Mouse (Mus musculus) C2C12 (cell line): ENCODE data around the gene Copb1.

Experiments used
- CEBPB ChIP-seq: IDR thresholded peaks from one replicate; pipeline ENCODE4 v1.6.1; 2011; ENCODE audit warnings: low read depth, mild to moderate bottlenecking, control low read depth, moderate library complexity
- CTCF ChIP-seq: IDR thresholded peaks from one replicate; pipeline ENCODE4 v1.5.1; 2011; ENCODE audit not compliant: control insufficient read depth, insufficient read depth, insufficient read length
- FOSL1 ChIP-seq: IDR thresholded peaks from one replicate; pipeline ENCODE4 v1.8.0; 2011; ENCODE audit warnings: mild to moderate bottlenecking, low read length; ENCODE audit not compliant: poor library complexity, insufficient read depth, severe bottlenecking
- MAX ChIP-seq: IDR thresholded peaks from one replicate; pipeline ENCODE4 v1.6.1; 2011; ENCODE audit warnings: mild to moderate bottlenecking, control low read depth
- MYOD1 ChIP-seq: IDR thresholded peaks from one replicate; pipeline ENCODE4 v1.6.1; 2011; ENCODE audit warnings: low read depth; ENCODE audit not compliant: control insufficient read depth, insufficient read length
- MYOG ChIP-seq: IDR thresholded peaks from one replicate; pipeline ENCODE4 v1.6.1; 2011; ENCODE audit not compliant: control insufficient read depth, insufficient read length; ENCODE audit errors: extremely low read depth
- USF1 ChIP-seq: IDR thresholded peaks from one replicate; pipeline ENCODE4 v1.6.1; 2011; ENCODE audit warnings: low read depth, mild to moderate bottlenecking, control low read depth, moderate library complexity

DNA sequence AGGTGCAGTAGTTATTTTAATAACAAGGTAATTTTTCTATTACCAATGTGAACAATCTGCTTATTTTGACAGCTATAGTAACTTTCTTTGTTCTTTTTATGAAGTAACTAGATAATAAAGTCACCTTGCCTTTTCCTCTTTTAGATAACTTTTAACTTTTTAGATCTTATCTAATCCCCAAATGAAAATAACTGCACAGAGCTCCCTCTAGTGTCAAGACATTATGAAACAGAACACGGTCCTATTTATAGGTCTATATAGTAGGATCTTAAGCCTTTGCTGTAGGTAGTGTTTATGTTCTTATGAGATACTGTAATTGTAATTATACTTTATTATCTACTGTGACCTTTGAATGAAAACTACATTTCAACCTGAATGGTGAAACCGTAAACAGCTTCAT, 41.0 kb downstream of the Copb1 start:
- no peak for TF ChIP-seq CTCF
- TF ChIP-seq USF1: no peak
- TF ChIP-seq MYOD1: no peak
- no peak for TF ChIP-seq MAX
- TF ChIP-seq CEBPB: no peak
- no peak for TF ChIP-seq MYOG
- no peak for TF ChIP-seq FOSL1
